Mouse (Mus musculus) urinary bladder, postnatal 10 days (tissue): ENCODE measurements at regions not wholly inside any gene's neighbourhood (a gene's known extent, or its start where the extent isn't known, plus 50 kb on each side); places are given as distances from the start of the nearest gene placed in this dataset.
"Not testable (repeated sequence)": the region's sequence is repeated elsewhere in the genome, so short reads cannot be mapped to it uniquely, and the experiment has no call there.

Experiments
- DNase-seq: peaks from one replicate; pipeline ENCODE4 v3.0.0; 2022; ENCODE audit warnings: low spot score

DNA sequence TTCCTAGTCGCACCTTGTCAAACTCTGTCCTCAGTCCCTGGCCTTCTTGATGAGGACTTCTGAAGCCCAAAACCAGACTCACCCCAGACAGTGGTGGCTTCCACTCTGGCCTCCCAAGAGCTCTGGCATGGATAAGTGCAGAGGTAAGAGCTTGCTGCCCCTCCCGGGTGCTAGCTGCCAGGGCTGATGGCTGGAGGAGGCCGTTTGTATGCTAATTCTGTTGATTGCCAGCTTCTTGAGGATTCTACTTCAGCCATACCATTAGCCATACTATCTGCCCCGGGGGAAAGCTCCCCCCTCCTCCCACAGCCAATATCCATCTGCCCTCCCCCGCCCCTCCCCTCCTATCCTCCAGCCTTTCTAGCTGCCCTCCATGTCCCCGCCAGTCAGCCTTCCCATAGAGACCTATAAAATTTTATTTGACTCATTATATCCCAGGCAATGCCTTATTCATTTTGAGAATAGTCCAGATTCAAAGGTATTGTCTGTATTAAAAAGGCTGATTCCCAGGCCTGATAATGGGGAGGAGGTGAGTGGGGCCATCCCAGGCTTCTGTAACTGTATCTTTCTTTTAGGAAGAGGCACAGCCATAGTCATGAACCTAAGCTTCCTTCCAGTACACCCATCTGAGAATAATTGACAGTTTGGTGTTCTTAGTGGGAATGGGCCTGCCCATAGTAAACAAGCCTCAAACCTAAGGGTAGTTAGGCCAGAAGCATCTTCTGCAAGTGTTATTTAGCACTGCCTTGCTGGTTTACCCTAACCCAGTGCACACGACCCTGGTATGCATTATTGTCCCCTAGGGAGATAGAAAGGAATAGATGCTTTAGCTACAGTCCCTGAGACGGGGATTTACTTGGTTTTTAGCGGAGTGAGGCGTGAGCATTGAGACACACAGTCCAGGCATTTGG, 239.2 kb upstream of the 1700012A03Rik start:
- no peak for DNase-seq

DNA sequence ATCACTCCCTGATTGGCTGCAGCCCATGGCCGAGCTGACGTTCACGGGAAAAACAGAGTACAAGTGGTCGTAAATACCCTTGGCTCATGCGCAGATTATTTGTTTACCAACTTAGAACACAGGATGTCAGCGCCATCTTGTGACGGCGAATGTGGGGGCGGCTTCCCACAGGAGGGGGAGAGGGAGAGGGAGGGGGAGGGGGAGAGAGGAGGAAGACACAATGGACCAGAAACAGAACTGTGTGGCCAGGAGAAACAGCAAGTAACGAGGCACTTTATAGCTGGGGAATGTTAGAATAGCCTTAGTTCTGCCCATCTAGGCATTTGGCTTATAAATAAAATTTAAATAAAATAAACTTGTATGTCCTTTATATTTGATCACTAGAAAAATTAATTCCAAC, 240.7 kb upstream of the Podxl start:
- not testable (repeated sequence) for DNase-seq

DNA sequence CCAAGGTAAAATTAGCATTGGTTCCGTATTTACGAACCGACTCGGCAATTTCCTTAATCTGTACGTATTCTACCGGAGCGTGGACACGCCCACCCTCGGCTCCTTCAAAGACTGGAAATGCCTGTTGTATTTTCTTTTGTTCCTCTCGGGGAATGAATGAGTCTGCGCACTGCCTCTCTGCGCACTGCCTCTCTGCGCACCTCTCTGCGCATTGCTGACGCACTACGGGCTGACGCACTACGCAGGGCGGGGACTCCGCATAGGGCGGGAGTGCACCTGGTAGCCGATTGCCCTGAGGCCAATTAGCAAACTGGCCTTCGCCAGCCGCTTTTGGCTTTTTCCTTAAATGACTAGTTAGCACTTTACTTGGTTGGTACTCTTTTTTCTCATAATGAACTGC, 239.4 kb upstream of the Podxl start:
- DNase-seq = not testable (repeated sequence)

DNA sequence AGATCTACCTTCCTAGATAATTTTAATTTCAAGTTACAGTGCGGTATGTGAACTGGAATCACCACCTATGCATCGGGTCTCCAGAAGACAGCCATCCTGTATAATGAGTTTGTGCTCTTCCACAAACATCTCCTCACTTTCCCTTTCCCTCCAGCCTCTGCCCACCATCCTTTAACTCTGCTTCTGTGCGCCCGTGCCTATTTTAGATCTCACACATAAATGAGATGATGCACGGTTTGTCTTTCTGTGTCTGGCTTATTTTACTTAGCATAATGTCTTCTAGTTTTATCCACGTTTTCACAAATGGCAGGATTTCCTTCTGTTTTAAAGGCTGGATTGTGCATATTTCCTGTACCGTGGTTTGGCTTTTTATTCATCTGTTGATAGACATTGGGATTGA, 227.8 kb upstream of the Podxl start:
- DNase-seq = no peak

DNA sequence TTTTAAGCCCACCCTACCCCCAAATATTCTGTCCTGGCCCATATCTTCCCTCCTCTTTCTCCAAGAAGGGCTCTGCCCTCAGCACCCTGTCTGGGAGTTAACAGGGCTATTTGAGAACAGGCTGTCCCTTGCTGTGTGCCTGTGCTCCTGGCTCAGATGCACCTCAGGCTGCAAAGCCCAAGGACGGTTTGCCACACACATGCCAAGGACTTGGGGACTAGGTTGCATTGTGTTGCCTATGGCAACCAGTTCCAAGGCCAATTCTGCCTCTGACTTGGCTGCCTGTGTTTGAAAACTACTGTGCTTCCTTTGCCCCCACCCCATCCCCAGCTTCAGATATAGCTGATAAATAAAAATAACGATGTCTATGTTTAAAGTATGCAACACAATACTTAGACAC, 227.1 kb upstream of the Podxl start:
- no peak for DNase-seq

DNA sequence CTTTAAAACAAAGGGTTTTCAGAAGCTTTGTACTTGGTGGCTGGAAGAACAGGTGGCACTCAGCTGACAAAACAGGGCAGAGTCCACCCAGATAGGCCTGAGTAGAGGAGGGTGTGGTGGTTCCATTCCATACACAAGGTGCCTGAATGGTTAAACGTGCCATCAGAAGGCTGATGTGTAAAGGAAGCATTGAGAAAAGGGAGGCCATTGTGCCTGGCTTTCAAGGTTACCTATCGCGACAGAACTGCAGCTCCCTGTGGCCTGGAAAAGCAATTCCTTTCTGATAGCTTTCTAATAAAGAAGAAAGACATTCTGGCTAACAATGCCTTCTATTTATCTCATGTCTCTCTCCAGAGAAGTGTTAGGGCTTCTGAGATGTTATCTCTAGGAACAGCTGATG, 213.1 kb upstream of the Podxl start:
- no peak for DNase-seq

DNA sequence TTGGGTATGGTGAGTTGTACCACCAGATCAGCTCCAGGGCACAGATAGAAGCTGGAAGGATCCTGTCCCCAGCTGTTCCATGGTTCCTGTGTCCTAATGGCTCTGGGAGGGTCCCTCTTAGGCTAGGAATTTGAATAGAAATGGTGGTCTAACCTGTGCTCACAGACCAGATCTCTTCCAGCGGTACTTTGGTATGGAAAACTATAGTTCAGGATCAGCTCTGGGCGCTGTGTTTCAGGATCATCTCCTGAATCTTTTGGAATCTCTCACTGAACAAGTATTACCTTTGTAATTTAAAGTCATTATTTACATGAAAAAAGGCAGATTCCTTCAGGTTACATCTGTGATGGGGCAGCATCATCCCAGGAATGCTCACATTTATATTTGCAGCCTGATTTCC, 208.1 kb upstream of the Podxl start:
- no peak for DNase-seq

DNA sequence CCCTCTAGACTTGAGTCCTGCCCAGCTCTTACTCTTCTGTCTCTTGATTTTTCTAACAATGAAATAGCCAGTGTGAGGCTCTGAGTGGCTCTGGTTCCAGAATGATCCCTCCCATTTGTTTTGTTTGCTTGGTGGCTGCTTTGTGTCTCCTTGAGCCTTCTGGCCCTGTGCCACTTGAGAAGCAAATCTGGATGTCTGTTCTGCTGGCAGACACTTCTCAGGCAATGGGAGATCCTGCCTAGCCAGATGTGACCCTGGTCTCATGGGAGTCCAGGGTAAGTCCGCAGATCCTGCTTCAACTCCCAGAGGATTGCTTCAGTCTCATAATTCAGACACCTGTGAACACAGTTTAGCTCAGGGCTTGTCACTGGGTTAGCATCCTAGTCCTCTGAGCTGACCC, 181.8 kb upstream of the Podxl start:
- DNase-seq = no peak

DNA sequence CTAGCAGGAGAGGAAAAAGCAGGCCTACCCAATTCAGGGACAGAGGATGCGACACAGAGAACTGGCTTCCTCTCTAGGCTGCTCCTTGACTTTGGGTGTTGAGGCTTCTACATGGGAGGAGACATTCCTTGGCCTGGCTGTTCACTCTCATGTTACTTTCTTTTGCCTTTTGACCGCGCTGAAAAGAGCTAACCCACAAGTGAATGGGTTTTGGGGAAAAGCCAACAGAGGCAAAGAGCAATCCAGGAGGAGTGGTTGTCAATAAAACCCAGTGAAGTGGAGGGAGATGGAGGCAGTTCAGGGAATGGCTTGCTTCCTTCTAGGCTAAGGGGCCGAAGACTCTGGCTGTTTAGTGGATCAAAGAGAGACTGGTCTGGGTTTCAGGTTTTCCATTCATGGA, 167.6 kb upstream of the Podxl start:
- no peak for DNase-seq

DNA sequence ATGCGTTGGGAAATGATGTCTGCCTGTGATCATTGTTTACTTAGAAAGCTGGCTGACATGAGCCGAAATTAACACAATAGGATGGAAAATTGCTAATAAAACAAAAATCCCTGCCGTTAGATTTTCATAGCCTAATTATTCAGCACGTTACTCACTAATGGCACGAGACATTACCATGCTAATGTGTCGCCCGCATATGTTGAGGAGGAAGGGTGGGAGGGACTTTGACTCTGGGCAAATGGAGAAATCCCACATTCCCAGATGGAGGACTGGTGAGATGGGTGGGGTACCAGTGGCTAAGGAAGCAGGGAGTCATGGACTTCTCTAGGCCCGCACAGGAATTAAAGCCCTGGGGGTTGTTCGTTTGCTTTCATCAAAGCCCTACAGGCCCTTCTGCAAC, 155.8 kb upstream of the Podxl start:
- DNase-seq = no peak

DNA sequence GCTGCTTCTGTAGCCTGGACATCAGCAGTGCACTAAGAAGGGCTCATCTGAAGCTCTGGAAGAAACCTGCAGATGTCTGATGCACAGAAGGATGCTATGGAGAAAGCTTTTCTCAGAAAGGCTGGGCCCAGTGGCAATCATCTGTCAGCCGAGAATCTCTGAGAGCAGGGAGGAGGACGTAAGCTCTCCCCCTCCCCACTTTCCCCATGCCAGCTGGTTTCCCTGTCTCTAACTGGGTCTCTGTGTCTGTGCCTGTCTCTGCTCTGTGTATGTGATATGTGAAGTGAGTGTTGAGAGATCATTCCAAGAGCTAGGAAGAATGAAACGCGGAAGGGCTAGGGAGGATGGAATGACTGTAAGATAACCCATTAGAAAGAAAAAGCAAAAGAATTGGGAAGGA, 155.1 kb upstream of the Podxl start:
- no peak for DNase-seq

DNA sequence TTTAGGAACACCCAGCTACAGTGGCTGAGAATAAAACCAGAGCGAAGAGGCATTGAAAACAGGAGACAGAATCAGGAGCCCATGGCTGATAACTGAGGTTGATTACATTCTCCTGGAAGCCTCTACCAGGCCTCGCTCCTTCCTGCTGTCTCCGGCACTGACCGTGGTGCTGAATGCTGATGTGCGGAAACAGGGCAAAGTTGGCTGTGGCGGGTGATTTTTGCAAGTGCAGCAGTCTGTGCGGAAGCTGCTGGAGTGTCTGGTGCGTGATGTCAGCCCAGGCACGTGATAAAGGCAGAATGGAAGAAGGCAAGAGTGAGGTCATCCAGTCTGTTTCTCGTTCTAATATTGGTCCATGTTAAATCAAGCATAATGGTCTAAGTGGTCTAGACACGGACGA, 153.8 kb upstream of the Podxl start:
- DNase-seq = no peak

DNA sequence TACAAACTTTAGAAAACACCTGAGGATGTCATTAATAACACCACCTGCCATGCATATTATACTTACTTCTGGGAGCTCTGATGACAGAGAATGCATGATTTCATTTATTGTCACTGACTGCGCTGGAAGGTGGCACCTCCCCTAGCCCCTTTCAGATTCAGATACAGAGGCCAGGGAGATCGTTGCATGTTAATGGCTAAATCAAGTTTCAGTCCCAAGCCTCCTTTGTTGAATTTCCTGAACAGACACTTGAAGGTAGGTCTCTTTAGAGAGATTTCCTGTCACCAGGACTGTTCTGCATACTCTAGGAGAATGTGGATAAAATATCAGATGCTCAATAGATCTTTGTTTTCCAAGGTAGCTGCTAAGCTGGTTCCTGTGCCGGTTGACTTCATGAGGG, 143.5 kb upstream of the Podxl start:
- DNase-seq = no peak

DNA sequence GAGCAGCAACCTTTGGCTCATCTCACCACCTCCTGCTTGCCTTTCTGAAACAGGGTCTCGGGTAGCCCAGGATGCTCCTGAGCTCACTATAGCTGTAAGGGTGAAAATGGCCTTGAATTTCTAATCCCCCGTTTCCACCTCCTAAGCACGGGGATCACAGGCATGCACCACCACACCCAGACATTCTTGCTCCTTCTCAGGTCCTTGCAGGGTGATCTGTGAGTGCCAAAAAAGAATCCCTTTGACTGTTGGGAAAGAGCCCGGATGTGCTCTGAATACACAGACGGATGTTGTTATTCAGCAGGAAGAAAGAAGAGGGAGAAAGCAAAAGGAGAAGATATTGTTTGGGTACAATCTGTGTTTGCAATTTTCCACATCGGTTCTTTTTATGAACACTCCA, 140.4 kb upstream of the Podxl start:
- no peak for DNase-seq

DNA sequence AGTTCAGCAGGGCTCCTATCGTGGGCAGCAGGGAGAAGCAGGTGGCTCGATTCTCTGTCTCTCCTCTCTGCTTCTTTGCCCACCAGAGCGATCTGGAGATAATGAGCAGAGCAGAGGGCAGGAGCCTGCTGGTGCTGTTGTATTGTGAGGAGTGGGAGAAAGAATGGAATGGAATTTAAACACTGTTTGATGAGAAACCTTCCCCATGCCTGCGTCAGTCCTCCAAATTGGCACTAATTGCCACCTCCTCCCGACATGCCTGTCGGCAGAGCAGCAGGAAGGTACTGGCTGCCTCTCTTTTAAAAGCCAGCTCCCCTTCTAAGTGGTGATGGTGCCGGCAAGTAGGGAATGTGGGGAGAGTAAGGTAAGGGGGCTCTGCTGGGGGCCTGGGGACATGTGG, 139.2 kb upstream of the Podxl start:
- DNase-seq = no peak

DNA sequence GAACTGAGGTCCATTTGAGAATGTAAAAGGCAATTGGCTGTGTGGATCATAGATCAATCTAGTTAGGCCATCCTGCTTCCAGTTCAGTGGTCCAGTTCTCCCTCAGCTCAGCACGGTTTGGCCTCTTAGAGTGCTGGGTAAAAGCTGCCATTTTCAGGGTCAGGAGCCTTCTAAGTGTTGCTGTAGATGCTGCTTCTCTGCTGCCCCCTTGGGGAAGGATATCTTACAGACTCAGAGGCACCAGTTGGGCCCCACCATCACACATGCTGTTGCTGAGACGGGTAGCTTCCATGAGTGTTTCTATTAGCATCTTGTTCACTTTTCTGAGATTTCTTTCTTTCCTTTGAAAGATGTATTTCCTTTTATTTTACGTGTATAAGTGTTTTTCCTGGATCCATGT, 132.1 kb upstream of the Podxl start:
- DNase-seq = no peak

DNA sequence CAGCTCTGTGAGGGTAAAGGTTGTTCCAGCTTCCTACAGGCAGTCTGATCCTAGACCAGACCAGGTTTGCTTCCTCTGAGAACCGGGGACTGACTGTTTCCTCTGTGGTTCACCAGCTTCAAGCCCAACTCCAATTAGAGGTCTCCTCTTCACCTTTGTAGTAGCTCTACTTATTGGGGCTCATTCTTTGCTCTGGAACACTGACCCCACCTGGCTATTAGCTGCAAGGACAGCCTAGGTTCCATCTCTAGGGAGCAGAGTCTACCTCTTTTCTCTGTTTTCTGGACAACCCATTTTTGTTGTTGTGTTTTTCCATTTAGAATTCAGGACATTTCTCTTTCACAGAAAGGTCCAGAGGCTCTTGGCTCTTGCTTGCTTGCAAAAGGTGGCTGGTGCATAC, 129.3 kb upstream of the Podxl start:
- no peak for DNase-seq

DNA sequence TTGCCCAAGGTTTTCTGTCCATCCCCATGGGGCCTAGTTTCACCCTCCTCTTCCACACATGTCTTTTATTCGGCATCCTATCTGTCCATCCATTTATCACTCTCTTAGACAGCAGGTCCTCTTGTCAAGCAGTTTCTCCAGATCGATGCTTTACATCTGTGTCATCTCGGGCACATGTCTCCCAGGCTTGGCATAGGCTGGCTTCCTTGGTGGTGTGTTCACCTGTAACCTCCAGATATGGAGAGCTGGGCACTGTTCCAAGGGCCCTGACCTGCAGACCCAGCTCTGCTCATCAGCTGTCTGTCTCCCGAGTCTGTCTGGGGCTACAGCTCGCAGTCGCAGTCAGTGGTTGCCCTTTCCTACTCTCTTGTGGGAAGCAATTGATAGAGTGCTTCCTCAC, 128.2 kb upstream of the Podxl start:
- DNase-seq = no peak

DNA sequence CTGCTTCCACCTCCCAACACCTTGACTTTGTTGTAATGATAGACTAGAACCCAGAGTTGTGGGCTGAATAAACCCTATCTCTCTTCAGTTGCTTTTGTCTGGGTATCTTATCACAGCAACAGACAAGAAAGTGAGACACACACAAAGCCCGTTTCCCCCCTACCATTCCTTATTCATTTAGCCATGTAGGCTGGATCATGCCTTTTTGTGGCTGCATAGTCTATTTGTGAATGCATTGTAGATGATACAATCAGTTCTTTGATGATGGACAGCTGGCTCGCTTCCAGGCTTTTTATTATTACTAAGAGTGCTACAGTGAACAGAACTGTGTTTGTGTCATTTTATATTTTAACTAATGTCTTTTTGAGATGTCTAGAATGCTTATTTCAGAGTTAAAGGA, 116.3 kb upstream of the Podxl start:
- no peak for DNase-seq

DNA sequence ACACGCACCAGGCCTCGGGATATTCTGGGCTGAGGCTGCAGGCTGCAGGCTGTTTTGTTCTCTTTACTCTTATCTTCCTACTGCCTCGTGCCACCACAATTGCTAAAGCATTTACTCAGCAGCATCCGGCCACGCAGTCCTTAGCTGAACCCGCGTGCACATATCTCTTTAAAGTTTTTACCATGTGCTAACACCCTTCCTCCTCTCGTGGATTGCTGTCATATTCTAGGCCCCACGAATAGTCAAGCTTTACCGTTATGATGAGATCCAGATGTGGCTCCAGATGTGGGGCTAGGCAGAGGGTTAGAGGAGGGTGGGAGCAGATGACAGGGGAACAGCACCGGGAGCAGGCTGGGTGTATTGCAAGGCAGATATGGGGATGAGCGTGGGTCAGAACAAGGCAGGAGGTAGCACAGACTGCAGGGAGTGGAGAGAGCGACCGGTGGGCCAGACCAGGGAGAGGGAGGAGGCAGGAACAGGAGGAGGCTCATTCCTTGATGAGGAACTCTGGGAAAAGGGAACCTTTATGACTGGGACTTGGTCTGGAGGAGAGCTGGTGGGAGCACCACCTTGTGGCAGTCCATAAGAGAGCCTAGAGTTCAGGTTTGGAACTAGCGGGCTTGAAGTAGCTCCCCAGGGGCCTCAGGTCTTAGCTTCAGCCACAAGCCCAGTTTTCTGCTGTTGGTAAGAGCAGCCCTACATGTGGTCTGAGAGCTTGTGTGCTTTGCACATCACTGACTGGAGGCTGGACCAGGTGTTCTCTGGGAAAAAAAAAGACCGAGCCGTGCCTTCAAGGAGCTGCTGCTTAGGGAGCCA, 102.1 kb upstream of the Podxl start:
- no peak for DNase-seq

DNA sequence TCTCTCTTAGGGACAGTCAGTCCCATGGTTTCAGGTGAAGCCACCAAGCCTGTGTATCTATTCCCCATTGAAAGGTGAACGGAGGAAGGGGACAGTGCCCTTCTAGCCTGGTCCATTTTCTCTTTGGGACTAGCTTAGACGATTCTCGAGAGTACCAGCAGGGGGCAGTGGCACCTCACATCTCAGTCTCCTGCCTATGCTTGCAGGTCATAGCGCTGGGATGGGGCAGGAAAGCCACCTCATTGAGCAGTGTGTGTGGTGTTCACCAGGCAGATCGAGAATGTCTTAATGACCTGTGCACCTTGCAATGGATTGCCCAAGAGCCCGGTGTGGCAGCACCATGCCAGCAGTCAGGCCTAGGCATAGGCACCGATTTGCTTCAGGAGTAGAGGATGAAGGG, 100.7 kb upstream of the Podxl start:
- no peak for DNase-seq

DNA sequence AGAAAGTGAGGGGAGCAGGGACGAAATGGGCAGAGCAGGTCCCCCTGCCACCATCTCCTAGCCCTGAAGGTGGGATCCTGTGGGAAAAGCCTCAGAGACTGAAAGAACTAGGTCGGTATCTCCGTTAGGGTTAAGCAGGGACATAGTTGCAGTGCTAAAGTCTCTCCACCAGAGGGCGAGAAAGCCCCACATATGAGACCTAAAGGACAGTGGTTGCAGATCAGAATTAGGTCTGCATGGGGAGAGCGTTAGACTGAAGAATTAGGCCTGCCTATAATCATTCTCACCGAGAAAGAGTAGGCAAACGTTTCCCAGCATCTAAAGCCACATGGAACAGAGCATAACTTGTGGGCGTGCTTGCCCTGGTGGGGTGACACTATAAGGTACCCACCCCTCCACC, 97.0 kb upstream of the Podxl start:
- no peak for DNase-seq

DNA sequence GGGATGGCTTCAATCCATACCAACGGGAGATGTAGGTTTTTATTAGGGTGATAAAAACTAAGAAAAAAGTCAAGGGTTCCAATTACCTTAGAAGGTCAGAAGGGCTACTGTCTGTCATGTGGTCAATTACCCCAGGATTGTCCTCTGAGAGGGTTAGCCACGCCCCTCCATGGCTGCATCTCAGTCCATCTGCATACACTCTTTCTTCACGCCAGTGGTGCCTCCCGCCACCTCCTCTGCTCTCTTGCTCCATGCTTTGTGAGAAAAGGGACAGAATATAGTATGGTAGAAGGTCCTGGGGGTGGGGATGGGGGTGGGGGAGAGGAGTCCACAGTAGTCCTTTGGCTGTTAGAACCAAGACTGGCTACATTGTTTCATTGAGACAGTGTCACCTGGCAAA, 96.1 kb upstream of the Podxl start:
- no peak for DNase-seq
